Mouse (Mus musculus) kidney, postnatal 0 days (tissue): Measurements from ENCODE around the gene Gm29133. TPM values are rescaled to one million over a fixed set of nuclear protein-coding genes. Genes with fewer than 3 reads are reported as not detected.

ENCODE experiments used
- ATAC-seq: fragments of 200-750 bp; cut with Nextera tagmentation; replicated peaks from 2 replicates; pipeline ENCODE4 v1.8.0; 2017; ENCODE audit warnings: low read depth, moderate number of reproducible peaks, moderate TSS enrichment, moderate library complexity; ENCODE audit not compliant: low FRiP score
- DNase-seq: peaks from one replicate; pipeline ENCODE4 v3.0.0-alpha.2; 2016; ENCODE audit warnings: low spot score
- H3K27ac ChIP-seq: fragments of 300-500 bp; sonication (generic); 2 replicates; pipeline ENCODE4 v1.5.1; 2014; ENCODE audit warnings: mild to moderate bottlenecking
- H3K27me3 ChIP-seq: fragments of 300-500 bp; sonication (generic); 2 replicates; pipeline ENCODE4 v1.6.1; 2014; ENCODE audit warnings: low read length, mixed read lengths; ENCODE audit not compliant: insufficient read depth
- H3K36me3 ChIP-seq: fragments of 300-500 bp; sonication (generic); 2 replicates; pipeline ENCODE4 v1.6.1; 2014; ENCODE audit warnings: low read length, mixed read lengths; ENCODE audit not compliant: insufficient read depth
- H3K4me1 ChIP-seq: fragments of 300-500 bp; sonication (generic); replicated peaks from 2 replicates; pipeline ENCODE4 v1.6.1; 2014; ENCODE audit warnings: antibody characterized with exemption, low read length, mixed read lengths; ENCODE audit not compliant: insufficient read depth
- H3K4me2 ChIP-seq: fragments of 300-500 bp; sonication (generic); 2 replicates; pipeline ENCODE4 v1.6.1; 2014; ENCODE audit warnings: mild to moderate bottlenecking, low read length, moderate library complexity, mixed read lengths
- H3K4me3 ChIP-seq: fragments of 300-500 bp; sonication (generic); replicated peaks from 2 replicates; pipeline ENCODE4 v1.5.1; 2014; ENCODE audit warnings: low read depth, low read length
- H3K9ac ChIP-seq: fragments of 300-500 bp; sonication (generic); 2 replicates; pipeline ENCODE4 v1.6.1; 2014; ENCODE audit warnings: low read depth, low read length
- H3K9me3 ChIP-seq: fragments of 300-500 bp; sonication (generic); replicated peaks from 2 replicates; pipeline ENCODE4 v1.6.1; 2016; ENCODE audit warnings: low read length, inconsistent platforms, mixed read lengths
- CTCF ChIP-seq: IDR thresholded peaks from 2 replicates; pipeline ENCODE4 v1.5.1; 2016; ENCODE audit warnings: antibody characterized with exemption, low read depth, mild to moderate bottlenecking, moderate library complexity
- WGBS: fragments of 180-500 bp; shearing (Covaris S2); extraction: QIAGEN DNeasy Blood & Tissue Kit; methylation state at CpG from one replicate; pipeline ENCODE4 v1.1.7; 2014; 5-methylcytosine and 5-hydroxymethylcytosine counted together
- polyA plus RNA-seq: library from polyadenylated mRNA; unstranded; fragments of >200 nt; fragmentation: Nextera tagmentation; extraction: Ambion mirVana; gene quantifications from 2 replicates; pipeline ENCODE4 v1.2.1, GENCODE M21; 2015

Gm29133 gene
- polyA plus RNA-seq = not detected in 2 replicates

DNA sequence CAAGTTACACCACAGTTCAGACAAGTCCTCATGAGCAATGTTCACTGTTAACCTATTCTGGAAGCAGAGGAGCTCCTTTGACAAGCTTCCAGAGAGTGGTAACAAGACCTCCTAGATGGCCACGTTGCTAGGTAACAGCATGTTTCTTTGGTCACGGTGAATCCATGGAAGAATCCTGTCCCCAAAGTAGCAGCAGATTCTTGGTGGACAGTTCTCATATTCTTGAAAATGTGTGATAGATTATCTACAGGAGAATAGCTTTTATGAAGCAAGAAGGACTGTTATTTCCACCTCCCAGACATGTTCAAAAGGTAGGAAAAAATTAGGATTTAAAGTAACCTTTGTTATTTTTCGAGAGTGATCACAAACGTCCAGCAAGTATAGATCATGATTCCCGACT, at the start of gene Gm29133:
Gene Gm29133 (plus strand): TSS at position 301 of the 400 bp plus-strand sequence.
- no peaks in the 10 kb centered on the region for H3K36me3 ChIP-seq
- no peak within 1 kb of the TSS for H3K4me3 ChIP-seq
- TF ChIP-seq CTCF = no peak
- H3K4me1 ChIP-seq = no peaks in the 10 kb centered on the region
- no peak within 1 kb of the TSS for H3K27ac ChIP-seq
- DNase-seq (no peak), ATAC-seq (no peak)
- no peaks in the 10 kb centered on the region for H3K27me3 ChIP-seq
- 54% methylated on average over 5 of the region's 5 CpGs for WGBS
- no peak within 1 kb of the TSS for H3K4me2 ChIP-seq
- no peaks in the 10 kb centered on the region for H3K9me3 ChIP-seq
- H3K9ac ChIP-seq = no peak within 1 kb of the TSS

- H3K36me3 ChIP-seq = no peaks in the 10 kb centered on the region
- no peak overlapping the region for H3K27ac ChIP-seq
- H3K4me2 ChIP-seq = no peak overlapping the region
- WGBS = 89% methylated on average over 3 of the region's 3 CpGs
- H3K27me3 ChIP-seq = no peaks in the 10 kb centered on the region
- DNase-seq (no peak), ATAC-seq (no peak)
- H3K9ac ChIP-seq = no peak overlapping the region
- H3K4me3 ChIP-seq = no peak overlapping the region
- H3K4me1 ChIP-seq = no peaks in the 10 kb centered on the region
- H3K9me3 ChIP-seq = no peaks in the 10 kb centered on the region
- no peak for TF ChIP-seq CTCF
Measured at GRCm38 (mm10) chr3:75699088-75699487, 48.9 kb upstream of the Gm29133 start.

DNA sequence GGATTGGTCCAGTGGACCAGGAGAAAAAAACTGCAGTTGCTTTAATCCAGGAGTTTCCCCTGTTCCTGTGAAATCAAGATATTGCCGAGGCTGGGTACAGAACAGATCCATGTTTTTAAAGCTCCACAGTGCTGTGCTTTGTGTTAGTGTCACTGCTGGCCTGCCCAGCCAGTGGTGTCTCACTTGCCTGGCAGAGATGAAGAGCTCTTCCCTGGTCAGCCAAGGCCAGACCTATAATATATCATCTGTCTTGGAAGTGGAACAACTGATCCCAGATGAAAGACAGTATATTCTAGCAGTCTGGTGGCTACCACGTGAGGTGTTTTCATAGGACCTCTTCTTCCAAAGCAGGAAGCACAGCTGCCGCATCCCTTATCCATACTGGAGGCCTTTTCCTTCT, 46.7 kb upstream of the Gm29133 start:
- TF ChIP-seq CTCF = no peak
- DNase-seq (no peak), ATAC-seq (no peak)
- no peak overlapping the region for H3K27ac ChIP-seq
- H3K4me3 ChIP-seq = no peak overlapping the region
- H3K9me3 ChIP-seq = no peaks in the 10 kb centered on the region
- no peaks in the 10 kb centered on the region for H3K27me3 ChIP-seq
- no peaks in the 10 kb centered on the region for H3K36me3 ChIP-seq
- no peaks in the 10 kb centered on the region for H3K4me1 ChIP-seq
- no peak overlapping the region for H3K4me2 ChIP-seq
- WGBS = 44% methylated on average over 3 of the region's 3 CpGs
- H3K9ac ChIP-seq = no peak overlapping the region

DNA sequence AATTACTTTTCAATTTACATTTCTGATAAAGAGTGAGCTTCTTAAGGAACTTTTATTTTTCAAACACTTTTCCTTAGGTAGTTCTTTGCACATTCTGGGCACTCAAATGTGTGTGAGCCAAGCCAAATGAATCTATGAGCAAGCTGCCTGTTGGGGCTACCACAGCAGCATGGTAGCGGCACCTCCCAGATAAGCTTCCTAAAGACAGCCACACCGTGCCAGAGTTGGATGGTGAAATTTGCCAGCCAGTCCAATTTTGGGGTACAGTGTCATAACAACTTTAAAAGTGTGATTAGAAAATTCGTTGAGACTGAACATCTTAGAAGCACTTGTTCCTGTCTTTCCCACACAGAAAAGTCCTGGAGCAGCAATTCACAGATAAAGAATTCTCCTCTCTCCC, 41.5 kb upstream of the Gm29133 start:
- WGBS = 87% methylated on average over 3 of the region's 3 CpGs
- Histone ChIP-seq H3K9me3 (no peaks in the 10 kb centered on the region), H3K36me3 (no peaks in the 10 kb centered on the region), H3K9ac (no peak overlapping the region), H3K27ac (no peak overlapping the region), H3K27me3 (no peaks in the 10 kb centered on the region), H3K4me2 (no peak overlapping the region), H3K4me1 (no peaks in the 10 kb centered on the region), H3K4me3 (no peak overlapping the region)
- ATAC-seq (no peak), DNase-seq (no peak)
- no peak for TF ChIP-seq CTCF

DNA sequence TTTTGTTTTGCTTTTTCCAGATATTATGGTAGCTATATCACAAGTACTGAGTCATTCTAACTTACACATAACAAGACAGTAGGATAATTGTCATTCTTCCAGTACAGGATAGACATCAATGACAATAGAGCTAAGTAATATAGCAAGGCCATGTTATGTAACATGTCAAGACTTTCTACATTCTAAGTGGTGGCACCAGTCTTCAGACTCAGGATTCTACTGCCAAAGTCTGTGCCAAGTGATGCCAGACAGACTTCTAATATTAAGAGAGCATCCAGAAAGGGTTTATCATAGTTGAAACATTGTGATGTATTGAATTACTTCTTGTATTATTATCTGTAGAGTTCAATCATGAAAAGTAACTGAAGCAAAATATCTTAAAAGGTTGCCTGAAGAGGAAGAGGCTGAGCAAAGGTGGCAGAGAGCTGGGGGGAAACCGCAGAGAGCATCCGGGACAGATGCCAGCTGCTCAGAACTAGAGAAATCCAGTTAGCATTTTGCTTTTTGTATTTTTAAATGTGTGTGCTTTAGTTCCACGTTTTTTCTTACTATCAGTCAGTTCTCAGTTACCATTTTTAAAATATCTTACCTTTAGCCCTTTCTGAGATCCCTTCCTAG, 34.2 kb upstream of the Gm29133 start:
- H3K4me1 ChIP-seq = no peaks in the 10 kb centered on the region
- H3K4me2 ChIP-seq = no peak overlapping the region
- DNase-seq (no peak), ATAC-seq (no peak)
- no peak overlapping the region for H3K27ac ChIP-seq
- 69% methylated on average over 3 of the region's 3 CpGs for WGBS
- no peak overlapping the region for H3K9ac ChIP-seq
- H3K4me3 ChIP-seq = no peak overlapping the region
- H3K36me3 ChIP-seq = no peaks in the 10 kb centered on the region
- H3K27me3 ChIP-seq = no peaks in the 10 kb centered on the region
- no peak for TF ChIP-seq CTCF
- no peaks in the 10 kb centered on the region for H3K9me3 ChIP-seq

- peak; percentile 53 for DNase-seq
- Histone ChIP-seq H3K27me3 (no peaks in the 10 kb centered on the region), H3K9ac (no peak overlapping the region), H3K4me1 (no peaks in the 10 kb centered on the region), H3K9me3 (no peaks in the 10 kb centered on the region), H3K4me3 (no peak overlapping the region), H3K36me3 (no peaks in the 10 kb centered on the region), H3K4me2 (no peak overlapping the region), H3K27ac (no peak overlapping the region)
- 25% methylated on average over 2 of the region's 2 CpGs for WGBS
- ATAC-seq = no peak
- TF ChIP-seq CTCF = peak; percentile 74
Measured at GRCm38 (mm10) chr3:75720663-75721062, 27.3 kb upstream of the Gm29133 start.

DNA sequence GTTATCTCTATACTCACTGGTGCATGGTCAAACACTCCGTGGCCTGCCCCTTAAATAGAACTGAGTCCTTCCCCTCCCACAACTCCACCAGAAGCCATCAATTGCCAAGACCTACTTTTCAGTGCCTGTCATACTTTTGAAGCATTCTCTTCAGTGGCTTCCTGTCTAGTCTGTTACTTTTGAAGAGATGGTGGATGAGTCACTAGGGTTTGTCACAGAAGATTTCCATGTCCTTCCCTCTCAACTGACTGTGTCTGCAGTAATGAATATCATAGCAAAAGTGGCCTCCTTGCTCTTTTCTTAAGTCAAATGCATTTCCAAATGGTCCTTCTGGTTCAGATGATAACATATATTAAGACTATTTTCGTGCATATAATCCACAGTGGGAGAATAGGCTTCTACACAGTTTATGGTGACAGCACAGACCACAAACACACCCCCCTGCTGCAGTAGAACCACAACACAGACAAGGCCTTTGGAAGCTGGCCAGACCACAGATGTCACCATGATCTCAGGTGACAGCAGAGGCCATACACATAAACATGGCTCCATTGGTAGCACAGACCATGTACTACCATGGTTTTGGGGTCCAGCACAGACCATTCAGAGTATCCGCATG, 16.9 kb upstream of the Gm29133 start:
- H3K9me3 ChIP-seq = no peaks in the 10 kb centered on the region
- H3K36me3 ChIP-seq = no peaks in the 10 kb centered on the region
- H3K27me3 ChIP-seq = no peaks in the 10 kb centered on the region
- H3K4me3 ChIP-seq = no peak overlapping the region
- WGBS = 74% methylated on average over 3 of the region's 3 CpGs
- H3K4me2 ChIP-seq = no peak overlapping the region
- H3K4me1 ChIP-seq = no peaks in the 10 kb centered on the region
- H3K27ac ChIP-seq = no peak overlapping the region
- ATAC-seq (no peak), DNase-seq (no peak)
- no peak overlapping the region for H3K9ac ChIP-seq
- no peak for TF ChIP-seq CTCF
